ENCODE assay signal across 9 mouse cellular contexts in genomic region chr4:115709792-115710418, GRCm38 (mm10). TPM values are rescaled to one million over a fixed set of nuclear protein-coding genes. Genes with fewer than 3 reads are reported as not detected.
DNase-seq lines count a peak whose midpoint lies in the region; ATAC-seq and TF ChIP-seq lines count a peak whose summit lies in the region.
"Had no signal": no experiment of that assay in that cellular context is flagged by ENCODE, and none has a peak within 500 bp of the region (broad histone marks: within the 10 kb centered on the region; RNA-seq: fewer than 3 reads in every experiment).

No protein-coding gene starts in this region.

- H3K36me3 ChIP-seq in ES-E14 (ENCODE audit: control insufficient read depth, insufficient read depth, low read length, poor library complexity, severe bottlenecking) = no peaks in the 10 kb centered on the region
- no peaks in the 10 kb centered on the region for H3K36me3 ChIP-seq in forebrain, postnatal 0 days (ENCODE audit: insufficient read depth)

- H3K27ac ChIP-seq in ES-E14 (ENCODE audit: insufficient read depth, low read depth, low read length, poor library complexity, severe bottlenecking) = no peak overlapping the region
- H3K27ac ChIP-seq in cerebellum, adult 2 months (ENCODE audit: insufficient read depth, low read length) = no peak overlapping the region
- no peak overlapping the region for H3K27ac ChIP-seq in forebrain, postnatal 0 days (ENCODE audit: low read depth, low read length)
- no peak overlapping the region for H3K27ac ChIP-seq in layer of hippocampus, adult 2 months

- H3K9me3 ChIP-seq in ES-E14 (ENCODE audit: control insufficient read depth, insufficient read depth, low read depth, low read length) = no peaks in the 10 kb centered on the region
- no peaks in the 10 kb centered on the region for H3K9me3 ChIP-seq in forebrain, postnatal 0 days (ENCODE audit: low read length)
- H3K9me3 ChIP-seq: megakaryocyte, embryonic 14.5 days had no signal

- ATAC-seq in forebrain, postnatal 0 days = peak; percentile 93

- H3K4me3 ChIP-seq in ES-E14 (ENCODE audit: insufficient read depth in 1 of 2, low read depth in 1 of 2, low read length in 2 of 2, poor library complexity in 1 of 2, severe bottlenecking in 1 of 2) = no peak overlapping the region
- no peak overlapping the region for H3K4me3 ChIP-seq in cerebellum, adult 2 months (replicated peaks; ENCODE audit: insufficient read depth, low read depth, low read length)
- no peak overlapping the region; the same call in 1 of the 2 replicates for H3K4me3 ChIP-seq in forebrain, postnatal 0 days (ENCODE audit: low read depth, low read length)
- no peak overlapping the region; the same call in 1 of the 2 replicates for H3K4me3 ChIP-seq in layer of hippocampus, adult 2 months
- H3K4me3 ChIP-seq: megakaryocyte, embryonic 14.5 days had no signal

- H3K27me3 ChIP-seq in cerebellum, adult 2 months (ENCODE audit: control insufficient read depth, insufficient read depth, low read length) = no peaks in the 10 kb centered on the region
- no peaks in the 10 kb centered on the region for H3K27me3 ChIP-seq in forebrain, postnatal 0 days (ENCODE audit: insufficient read depth, low read length)

- H3K4me2 ChIP-seq in forebrain, postnatal 0 days (ENCODE audit: low read depth) = peak overlapping the region; percentile 39

- TF ChIP-seq POLR2A in cerebellum, adult 2 months (IDR thresholded peaks at IDR 0.05; ENCODE audit: borderline replicate concordance, insufficient read depth, low read length) = no peak

- peak; percentile 69 for DNase-seq in ES-E14 (ENCODE audit: low read depth, low spot score)
- peak; percentile 37 to 49 for DNase-seq in cerebellum, adult 2 months
- DNase-seq in forebrain, postnatal 0 days = peak; percentile 84
- peak; percentile 86 to 91 for DNase-seq in heart, postnatal 36 days
- peak; percentile 68 to 88 for DNase-seq in layer of hippocampus, adult 2 months (ENCODE audit: low spot score in 2 of 2)
- peak; percentile 83 to 91 for DNase-seq in lung, adult 18-20 months
- DNase-seq in ovary, postnatal 10 days (ENCODE audit: low spot score) = peak; percentile 63
- peak; percentile 51 for DNase-seq in thymus, postnatal 0 days (ENCODE audit: low spot score)

- in situ Hi-C loops in ES-E14 (cut with MboI; ENCODE audit: low sequenced_read_pairs in 2 of 2, unreplicated experiment in 2 of 2) = loop anchor here (10.0 to 25.0 kb wide), 2 partner anchors 225 to 248 kb away; partner anchors contain the start of gene Cyp4a30b (in 1 of the 2)

- no peak overlapping the region for H3K9ac ChIP-seq in ES-E14 (ENCODE audit: insufficient read depth, low read depth, low read length, poor library complexity, severe bottlenecking)
- no peak overlapping the region; the same call in 1 of the 2 replicates for H3K9ac ChIP-seq in forebrain, postnatal 0 days

- 11% methylated on average over 12 of the region's 13 CpGs for WGBS in cerebellum, adult 2 months
- 13% methylated on average over 12 of the region's 13 CpGs for WGBS in forebrain, postnatal 0 days

- intact Hi-C loops in heart, postnatal 36 days (cut with DNase I) = loop anchor here (1.0 to 10.0 kb wide), 6 partner anchors 53 to 609 kb away; partner anchors contain the start of gene Cyp4b1

- peak; percentile 58; the same call in 1 of the 2 replicates for TF ChIP-seq CTCF in cerebellum, adult 2 months (IDR thresholded peaks at IDR 0.05; ENCODE audit: borderline replicate concordance, insufficient read depth, low read depth, low read length)
- TF ChIP-seq CTCF in forebrain, postnatal 0 days (IDR thresholded peaks at IDR 0.05; ENCODE audit: low read depth) = peak; percentile 82
- peak; percentile 84 for TF ChIP-seq CTCF in layer of hippocampus, adult 2 months (conservative IDR thresholded peaks at IDR 0.05)

- peaks cover 0 to 2% of the 10 kb centered on the region in 2 experiments; a peak in 1 of 4 replicates for H3K4me1 ChIP-seq in ES-E14 (ENCODE audit: control insufficient read depth in 2 of 2, insufficient read depth in 2 of 2, low read length in 2 of 2, poor library complexity in 1 of 2)
- H3K4me1 ChIP-seq in cerebellum, adult 2 months (ENCODE audit: control insufficient read depth, insufficient read depth, low read length) = no peaks in the 10 kb centered on the region
- H3K4me1 ChIP-seq in forebrain, postnatal 0 days (ENCODE audit: insufficient read depth) = no peaks in the 10 kb centered on the region

TF ChIP-seq in ES-E14, 5 proteins besides CTCF, POLR2A, EP300 and RAD21:
- TF ChIP-seq ZC3H11A (IDR thresholded peaks at IDR 0.05; ENCODE audit: borderline replicate concordance, low read depth, low read length) = peak; percentile 89
- TF ChIP-seq HCFC1 (IDR thresholded peaks at IDR 0.05; ENCODE audit: borderline replicate concordance, insufficient read depth, low read length) = no peak

RNA-seq across cellular contexts. Expression of gene Efcab14, which starts 27.6 kb away (rescaled TPM):
- total RNA-seq in ES-E14 (2012; rRNA removed) = 17.1 and 20.2 TPM in 2 replicates
- polyA plus RNA-seq in cerebellum, adult 2 months (2012; rRNA removed) = 46.7 and 52.5 TPM in 2 replicates
- 12.0 and 14.9 TPM in 2 replicates for total RNA-seq in forebrain, postnatal 0 days (2014; rRNA removed)
- polyA plus RNA-seq in forebrain, postnatal 0 days (2015; fragmentation: Nextera tagmentation; extraction: Ambion mirVana) = 9.1 and 14.6 TPM in 2 replicates
- total RNA-seq in heart, postnatal 36 days (2021) = 10 to 100 TPM; 38.1 to 40.8 TPM
- total RNA-seq in layer of hippocampus, adult 2 months (2021) = 10 to 100 TPM; 47.7 to 53.0 TPM
- 24.5 and 28.3 TPM in 2 replicates for polyA plus RNA-seq in thymus, postnatal 0 days (2015; fragmentation: Nextera tagmentation; extraction: Ambion mirVana)
